Mouse (Mus musculus): ENCODE measurements around the gene Mzf1. TPM values are rescaled to one million over a fixed set of nuclear protein-coding genes. Genes with fewer than 3 reads are reported as not detected.
"Not testable (repeated sequence)": the region's sequence is repeated elsewhere in the genome, so short reads cannot be mapped to it uniquely, and the experiment has no call there.

The Mzf1 gene
- polyA plus RNA-seq (2012; rRNA removed), result 15.4 and 16.7 TPM in 2 replicates

DNA sequence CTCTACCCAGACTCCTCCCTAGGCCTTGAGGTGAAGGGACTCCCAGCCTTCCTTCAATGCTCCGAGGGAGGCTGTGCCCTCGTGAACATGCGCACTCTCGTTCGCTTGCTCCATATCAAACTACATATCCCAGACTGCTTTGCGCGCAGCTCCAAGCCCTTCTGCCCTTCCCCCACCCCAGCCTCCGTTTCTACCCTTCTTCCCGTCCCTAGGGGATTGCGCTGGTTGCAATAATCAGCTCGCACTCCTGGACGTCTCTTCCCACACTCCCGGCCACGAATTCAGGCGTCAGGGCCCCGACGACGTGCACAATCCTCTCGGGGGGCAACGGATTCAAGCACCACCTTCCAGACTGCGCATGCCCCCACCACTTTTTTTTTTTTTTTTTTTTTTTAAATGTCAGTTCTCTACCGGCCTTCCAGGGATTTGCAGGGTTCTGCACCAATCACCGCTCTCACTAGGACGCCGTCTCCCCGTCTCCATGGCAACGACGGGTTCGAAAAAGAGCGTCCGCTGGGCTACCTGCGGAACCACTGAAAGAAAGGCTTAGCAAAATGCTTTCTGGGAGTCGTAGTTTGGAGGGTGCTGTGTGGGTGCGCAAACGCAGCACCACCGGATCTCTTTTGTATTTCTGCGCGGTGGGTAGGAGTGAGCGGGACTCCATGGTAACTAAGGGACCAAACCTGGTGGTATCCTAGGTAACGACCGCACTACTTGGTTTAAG is at the start of gene Mzf1:
Gene Mzf1, minus strand, starts transcription at position 478 of the 724 bp plus-strand sequence.
- peak; percentile 97 for DNase-seq (ENCODE audit: extremely low spot score in 1 of 2, low spot score in 1 of 2)

GRCm38 (mm10) chr7:13095073-13095472 is 40.5 kb upstream of the Mzf1 start, which contains the start of gene Vmn1r85:
Gene Vmn1r85, minus strand, starts transcription at chr7:13095173.
- no peak for DNase-seq (ENCODE audit: extremely low spot score in 1 of 2, low spot score in 1 of 2)

DNA sequence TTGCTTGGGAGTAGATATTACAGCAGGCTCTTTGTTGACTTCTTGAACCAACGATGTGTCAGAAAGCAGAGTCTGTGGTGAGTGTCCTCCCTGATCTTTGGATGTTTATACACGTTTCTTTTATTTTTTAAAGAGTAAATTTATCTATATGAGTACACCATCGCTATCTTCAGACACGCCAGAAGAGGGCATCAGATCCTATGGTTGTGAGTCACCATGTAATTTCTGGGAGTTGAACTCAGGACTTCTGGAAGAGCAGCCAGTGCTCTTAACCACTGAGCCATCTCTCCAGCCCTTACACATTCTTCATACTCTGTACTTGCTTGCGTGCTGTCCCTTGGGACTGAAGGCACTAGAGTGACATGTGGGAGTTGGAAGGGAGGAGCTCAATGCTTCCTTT is 17.7 kb upstream of the Mzf1 start:
- DNase-seq (ENCODE audit: extremely low spot score in 1 of 2, low spot score in 1 of 2), result no peak

- not testable (repeated sequence) for DNase-seq (ENCODE audit: extremely low spot score in 1 of 2, low spot score in 1 of 2)
Measured at GRCm38 (mm10) chr7:13063399-13063798, 8.8 kb upstream of the Mzf1 start.

- DNase-seq (ENCODE audit: extremely low spot score in 1 of 2, low spot score in 1 of 2), result no peak
Measured at GRCm38 (mm10) chr7:13059536-13059935, 5.0 kb upstream of the Mzf1 start.

DNA sequence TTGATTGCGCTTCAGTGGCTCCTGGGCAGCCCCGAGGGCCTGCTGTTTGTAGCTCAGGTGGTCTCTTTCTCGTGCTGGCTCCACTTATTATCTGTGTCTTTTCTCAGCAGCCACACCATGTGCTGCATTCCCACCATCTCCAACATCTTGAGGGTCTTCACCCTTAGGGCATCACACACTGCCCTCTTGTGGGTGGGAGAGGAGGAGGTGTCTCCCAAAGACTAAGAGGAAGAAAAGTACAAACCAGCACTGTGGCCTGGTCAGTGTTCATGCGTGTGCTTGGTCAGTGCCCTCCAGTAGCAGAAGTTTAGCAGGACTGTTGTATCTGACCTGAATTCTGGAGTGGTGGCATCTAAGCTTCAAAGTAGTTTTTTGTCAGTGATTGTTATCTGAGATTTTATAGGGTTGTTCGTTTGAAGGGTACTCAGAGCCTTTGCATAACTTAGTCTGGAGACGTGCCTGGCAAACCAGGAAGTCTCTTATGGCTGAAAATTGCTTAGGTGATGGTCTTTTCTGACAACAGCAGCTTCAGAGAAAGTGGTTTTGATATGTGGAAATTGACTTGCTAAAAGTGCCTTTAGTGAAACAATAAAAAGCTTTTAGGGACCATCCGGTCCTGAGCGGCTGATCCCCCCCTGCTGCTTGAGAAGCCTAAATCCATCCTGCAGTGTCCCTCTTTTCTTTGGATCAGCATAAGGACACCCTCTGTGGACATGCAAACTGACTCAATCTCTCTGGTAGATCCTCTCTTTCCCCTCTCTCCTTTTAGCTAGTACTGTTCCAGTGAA is 2.5 kb upstream of the Mzf1 start:
- no peak for DNase-seq (ENCODE audit: extremely low spot score in 1 of 2, low spot score in 1 of 2)

DNA sequence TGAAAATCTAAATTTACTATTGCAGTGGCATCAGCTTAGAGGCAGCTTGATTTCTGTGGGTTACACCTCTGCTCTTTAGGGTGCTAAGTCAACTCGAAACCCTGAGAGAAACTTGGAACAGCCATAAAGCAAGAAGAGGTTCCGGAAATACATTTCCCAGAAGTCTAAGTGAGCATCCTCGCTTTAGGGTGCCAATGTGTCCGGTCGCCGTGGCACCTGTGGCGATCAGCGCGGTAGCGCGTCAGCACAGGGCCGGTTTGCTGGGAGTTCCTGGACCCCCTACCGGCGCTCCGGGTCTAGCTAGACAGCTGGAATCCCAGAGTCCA is 640 bp downstream of the Mzf1 start:
- DNase-seq (ENCODE audit: extremely low spot score in 1 of 2, low spot score in 1 of 2), result no peak

GRCm38 (mm10) chr7:13053501-13053900 is 1.1 kb downstream of the Mzf1 start:
- no peak for DNase-seq (ENCODE audit: extremely low spot score in 1 of 2, low spot score in 1 of 2)

- no peak for DNase-seq (ENCODE audit: extremely low spot score in 1 of 2, low spot score in 1 of 2)
Measured at GRCm38 (mm10) chr7:13053001-13053400, 1.6 kb downstream of the Mzf1 start.

- DNase-seq (ENCODE audit: extremely low spot score in 1 of 2, low spot score in 1 of 2), result peak in 1 of 2 experiments; percentile 7
Measured at GRCm38 (mm10) chr7:13046084-13046483, 8.5 kb downstream of the Mzf1 start.

GRCm38 (mm10) chr7:13044254-13044625 is 10.3 kb downstream of the Mzf1 start:
- no peak for DNase-seq (ENCODE audit: extremely low spot score in 1 of 2, low spot score in 1 of 2)

DNA sequence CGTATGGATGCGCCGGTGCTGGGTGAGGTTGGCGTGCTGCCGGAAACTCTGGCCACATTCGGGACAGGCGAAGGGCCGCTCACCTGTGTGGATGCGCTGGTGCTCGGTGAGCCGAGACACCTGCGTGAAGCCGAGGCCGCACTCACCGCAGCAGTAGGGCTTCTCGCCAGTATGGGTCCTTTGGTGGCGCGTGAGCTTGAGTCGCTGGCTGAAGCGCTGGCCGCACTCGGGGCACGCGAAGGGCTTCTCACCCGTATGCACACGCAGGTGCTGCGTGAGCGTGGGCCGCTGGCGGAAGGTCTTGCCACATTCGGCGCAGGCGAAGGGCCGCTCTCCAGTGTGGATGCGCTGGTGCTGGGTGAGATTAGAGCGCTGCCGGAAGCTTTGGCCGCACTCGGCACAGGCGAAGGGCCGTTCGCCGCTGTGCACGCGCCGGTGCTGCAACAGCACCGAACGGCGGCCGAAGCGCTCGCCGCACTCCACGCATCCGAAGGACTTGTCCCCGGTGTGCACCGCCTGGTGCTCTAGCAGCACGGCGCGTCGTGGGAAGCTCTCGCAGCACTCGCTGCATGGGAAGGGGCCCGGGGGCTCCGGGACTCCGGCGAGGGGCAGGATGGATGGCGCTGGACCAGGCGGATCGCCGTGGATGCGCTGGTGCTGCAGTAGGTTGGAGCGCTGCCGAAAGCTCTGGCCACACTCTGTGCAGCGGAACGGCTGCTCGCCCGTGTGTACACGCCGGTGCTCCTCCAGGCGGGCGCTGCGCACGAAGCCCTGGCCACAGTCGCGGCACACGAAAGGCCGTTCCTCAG is 10.9 kb downstream of the Mzf1 start:
- DNase-seq (ENCODE audit: extremely low spot score in 1 of 2, low spot score in 1 of 2), result no peak

- DNase-seq (ENCODE audit: extremely low spot score in 1 of 2, low spot score in 1 of 2), result no peak
Measured at GRCm38 (mm10) chr7:13043120-13043444, 11.5 kb downstream of the Mzf1 start.

GRCm38 (mm10) chr7:13042511-13042910 is 12.1 kb downstream of the Mzf1 start:
- DNase-seq (ENCODE audit: extremely low spot score in 1 of 2, low spot score in 1 of 2), result no peak

DNA sequence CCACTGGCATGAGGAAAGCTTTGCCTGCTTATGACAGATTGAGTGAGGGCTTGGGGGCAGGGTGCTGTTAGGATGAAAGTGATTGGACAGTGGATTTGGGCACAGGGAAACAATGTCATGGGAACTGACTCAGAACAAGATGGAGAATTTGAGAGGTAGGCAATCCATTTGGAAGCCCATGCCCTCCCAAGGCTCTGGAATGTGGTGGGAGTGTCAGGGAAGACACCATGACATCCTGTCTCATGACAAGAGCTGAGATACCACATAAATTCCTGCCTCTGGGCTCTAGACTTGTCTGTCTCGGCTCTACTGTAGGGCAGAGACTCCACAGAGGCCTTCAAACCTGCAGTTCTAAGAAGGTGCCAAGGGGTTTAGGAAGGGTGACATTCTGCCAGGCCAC is 13.3 kb downstream of the Mzf1 start:
- no peak for DNase-seq (ENCODE audit: extremely low spot score in 1 of 2, low spot score in 1 of 2)

- no peak for DNase-seq (ENCODE audit: extremely low spot score in 1 of 2, low spot score in 1 of 2)
Measured at GRCm38 (mm10) chr7:13039181-13039580, 15.4 kb downstream of the Mzf1 start.

DNA sequence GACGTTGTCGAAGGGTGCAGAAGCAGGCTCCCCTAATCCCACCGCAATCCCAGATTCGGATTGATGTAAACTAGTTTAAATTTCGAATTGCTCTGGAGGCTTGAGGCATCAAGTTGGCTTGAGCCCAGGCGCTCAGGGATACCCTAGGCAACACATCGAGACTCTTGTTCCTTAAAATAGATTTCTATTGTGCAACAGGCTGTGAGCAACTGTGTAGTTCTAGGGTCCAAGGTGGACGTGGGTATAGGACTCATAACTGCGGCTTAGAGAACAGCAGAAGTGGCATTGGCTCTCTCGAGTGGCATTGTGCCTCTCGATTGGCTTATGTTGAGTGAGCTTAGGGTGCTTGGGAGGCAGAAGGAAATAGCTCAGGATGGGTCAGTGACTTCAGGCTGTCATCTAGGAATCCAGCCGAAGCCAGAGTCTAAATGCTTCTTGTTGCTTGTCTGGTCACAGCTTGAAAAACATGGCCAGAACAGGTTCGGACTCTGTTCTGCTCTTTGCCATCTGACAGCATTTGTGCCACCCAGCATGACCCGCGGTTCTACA is 15.9 kb downstream of the Mzf1 start:
- DNase-seq (ENCODE audit: extremely low spot score in 1 of 2, low spot score in 1 of 2), result peak in 1 of 2 experiments; percentile 38

- DNase-seq (ENCODE audit: extremely low spot score in 1 of 2, low spot score in 1 of 2), result peak; percentile 98 to 100
Measured at GRCm38 (mm10) chr7:13037901-13038555, 16.5 kb downstream of the Mzf1 start, which contains the start of gene Ube2m. Gene Ube2m, minus strand, starts transcription at chr7:13038275.

- DNase-seq (ENCODE audit: extremely low spot score in 1 of 2, low spot score in 1 of 2), result no peak
Measured at GRCm38 (mm10) chr7:13037366-13037765, 17.2 kb downstream of the Mzf1 start.

GRCm38 (mm10) chr7:13036806-13037205 is 17.8 kb downstream of the Mzf1 start:
- DNase-seq (ENCODE audit: extremely low spot score in 1 of 2, low spot score in 1 of 2), result no peak
